Mouse (Mus musculus): ENCODE results near the gene Plcb4. TPM values are rescaled to one million over a fixed set of nuclear protein-coding genes. Genes with fewer than 3 reads are reported as not detected.
"Not testable (repeated sequence)": the region's sequence is repeated elsewhere in the genome, so short reads cannot be mapped to it uniquely, and the experiment has no call there.

Gene Plcb4
- polyA plus RNA-seq, 1 experiment from 2014 or later = 29.3 TPM

DNA sequence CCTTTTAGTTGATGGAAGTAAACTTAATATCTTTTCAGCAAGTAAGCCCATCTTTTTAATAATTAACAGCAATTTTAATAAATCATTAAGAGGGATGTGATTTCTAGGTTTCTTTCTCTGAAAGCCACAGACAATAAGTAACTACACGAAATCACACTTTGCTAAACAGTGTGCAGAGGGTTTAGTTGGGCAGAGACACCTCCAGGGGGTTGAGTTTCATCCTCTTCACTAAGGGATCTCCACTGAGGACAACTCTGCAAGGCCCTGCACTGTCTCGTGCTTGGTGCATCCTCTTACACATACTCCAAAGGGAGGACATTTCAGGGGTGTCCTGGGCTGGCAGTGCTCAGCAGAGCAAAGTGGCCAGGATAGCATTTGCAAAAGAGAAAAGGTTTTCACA, 235.8 kb downstream of the Plcb4 start:
- Histone ChIP-seq H3K27me3 (ENCODE audit: control insufficient read depth, insufficient read depth, low read length) (no peaks in the 10 kb centered on the region), H3K36me3 (ENCODE audit: control insufficient read depth, insufficient read depth, low read length) (no peaks in the 10 kb centered on the region), H3K27ac (ENCODE audit: low read depth, low read length) (no peak overlapping the region), H3K4me3 (ENCODE audit: low read depth, low read length) (no peak overlapping the region), H3K9me3 (ENCODE audit: control insufficient read depth, low read length) (no peaks in the 10 kb centered on the region), H3K4me1 (replicated peaks; ENCODE audit: control insufficient read depth, insufficient read depth, low read length) (no peaks in the 10 kb centered on the region), H3K9ac (ENCODE audit: low read depth, low read length) (no peak overlapping the region), H3K4me2 (replicated peaks; ENCODE audit: low read depth, low read length) (no peak overlapping the region)
- no peak for ATAC-seq (ENCODE audit: low FRiP score)
- 85% methylated on average over 2 of the region's 2 CpGs for WGBS
- DNase-seq (ENCODE audit: low spot score) = no peak

DNA sequence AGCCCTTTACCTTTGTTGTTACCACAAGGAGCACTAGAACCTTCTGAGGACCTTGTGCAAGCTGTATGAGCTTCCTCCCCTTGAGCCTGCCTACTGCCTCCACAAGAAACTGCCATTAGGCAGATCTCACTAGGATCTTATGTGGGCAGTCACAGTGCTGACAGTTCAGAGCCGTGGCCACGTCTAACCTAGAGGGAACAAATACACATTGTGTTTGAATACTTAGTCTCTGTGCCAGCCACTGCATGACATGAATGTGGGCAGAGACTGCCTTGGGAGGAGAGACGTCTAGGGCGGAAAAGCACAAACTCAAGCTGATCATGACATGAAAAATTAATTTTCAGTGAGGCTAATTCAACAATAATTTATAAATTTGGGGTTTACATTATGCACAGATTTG, 239.2 kb downstream of the Plcb4 start:
- DNase-seq (ENCODE audit: low spot score) (no peak), ATAC-seq (ENCODE audit: low FRiP score) (no peak)
- Histone ChIP-seq H3K27ac (ENCODE audit: low read depth, low read length) (no peak overlapping the region), H3K4me3 (ENCODE audit: low read depth, low read length) (no peak overlapping the region), H3K9me3 (ENCODE audit: control insufficient read depth, low read length) (no peaks in the 10 kb centered on the region), H3K27me3 (ENCODE audit: control insufficient read depth, insufficient read depth, low read length) (no peaks in the 10 kb centered on the region), H3K36me3 (ENCODE audit: control insufficient read depth, insufficient read depth, low read length) (no peaks in the 10 kb centered on the region), H3K9ac (ENCODE audit: low read depth, low read length) (no peak overlapping the region), H3K4me2 (replicated peaks; ENCODE audit: low read depth, low read length) (no peak overlapping the region), H3K4me1 (replicated peaks; ENCODE audit: control insufficient read depth, insufficient read depth, low read length) (no peaks in the 10 kb centered on the region)
- WGBS = 71% methylated on average over 4 of the region's 4 CpGs

DNA sequence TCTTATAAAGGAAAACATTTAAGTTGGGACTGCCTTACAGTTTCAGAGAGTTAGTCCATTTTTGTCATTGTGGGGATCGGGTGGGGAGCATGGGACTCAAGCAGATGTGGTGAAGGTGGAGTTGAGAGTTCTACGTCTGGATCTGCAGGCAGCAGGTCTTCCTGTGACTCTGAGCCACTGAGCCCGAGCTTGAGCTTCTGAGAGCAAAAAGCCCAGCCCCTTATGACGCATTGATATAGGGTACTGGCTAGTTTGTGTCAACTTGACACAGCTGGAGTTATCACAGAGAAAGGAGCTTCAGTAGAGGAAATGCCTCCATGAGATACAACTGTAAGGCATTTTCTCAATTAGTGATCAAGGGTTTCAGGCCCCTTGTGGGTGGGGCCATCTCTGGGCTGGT, 241.1 kb downstream of the Plcb4 start:
- WGBS = 88% methylated on average over 4 of the region's 4 CpGs
- not testable (repeated sequence) for H3K4me3 ChIP-seq (ENCODE audit: low read depth, low read length); H3K27ac ChIP-seq (ENCODE audit: low read depth, low read length); H3K9ac ChIP-seq (ENCODE audit: low read depth, low read length); H3K4me2 ChIP-seq (replicated peaks; ENCODE audit: low read depth, low read length); ATAC-seq (ENCODE audit: low FRiP score); H3K36me3 ChIP-seq (ENCODE audit: control insufficient read depth, insufficient read depth, low read length); H3K9me3 ChIP-seq (ENCODE audit: control insufficient read depth, low read length); H3K27me3 ChIP-seq (ENCODE audit: control insufficient read depth, insufficient read depth, low read length); H3K4me1 ChIP-seq (replicated peaks; ENCODE audit: control insufficient read depth, insufficient read depth, low read length); DNase-seq (ENCODE audit: low spot score)

DNA sequence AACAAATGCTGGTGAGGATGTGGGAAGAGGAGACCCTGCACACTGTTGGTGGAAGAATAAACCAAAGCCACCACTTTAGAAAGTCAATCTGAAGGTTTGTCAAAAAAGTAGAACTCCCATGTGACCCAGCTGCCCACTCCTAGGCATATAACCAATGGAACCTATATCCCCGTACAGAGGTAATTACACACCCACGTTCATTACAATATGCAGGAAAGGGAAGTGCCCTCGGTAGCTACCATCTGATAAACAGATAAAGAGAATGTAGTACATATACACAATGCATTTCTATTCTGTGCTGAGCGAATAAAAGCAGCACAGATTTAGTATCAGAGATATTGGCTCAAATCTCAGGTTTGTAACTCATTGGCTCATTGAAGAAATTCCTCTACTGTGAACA, 242.2 kb downstream of the Plcb4 start:
- 95% methylated on average over 4 of the region's 4 CpGs for WGBS

DNA sequence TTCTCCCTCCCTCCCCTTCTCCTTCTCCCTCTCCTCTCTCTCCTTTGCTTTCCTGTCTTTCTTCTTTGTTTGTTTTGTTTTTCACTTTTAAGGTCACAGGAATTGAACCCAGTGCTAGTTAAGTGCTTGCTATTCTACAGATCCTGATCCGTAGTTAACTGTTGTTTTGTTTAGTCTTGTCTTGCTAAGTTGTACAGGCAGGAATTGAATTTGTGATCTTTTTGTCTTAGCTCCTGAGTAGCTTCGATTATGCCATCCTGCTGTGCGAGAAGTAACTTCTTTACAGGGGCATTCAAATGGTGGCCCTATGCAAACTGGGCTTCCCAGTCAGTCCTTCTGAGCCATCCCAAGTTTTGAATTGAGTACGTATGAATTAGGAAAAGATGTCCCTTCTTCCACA, 245.5 kb downstream of the Plcb4 start:
- 64% methylated on average over 4 of the region's 4 CpGs for WGBS

More for the DNA sequence above, 242.2 kb downstream of the Plcb4 start:
- H3K4me3 ChIP-seq (ENCODE audit: low read depth, low read length) = no peak overlapping the region
- no peak overlapping the region for H3K4me2 ChIP-seq (replicated peaks; ENCODE audit: low read depth, low read length)
- no peaks in the 10 kb centered on the region for H3K27me3 ChIP-seq (ENCODE audit: control insufficient read depth, insufficient read depth, low read length)
- ATAC-seq (ENCODE audit: low FRiP score) = no peak
- H3K9me3 ChIP-seq (ENCODE audit: control insufficient read depth, low read length) = no peaks in the 10 kb centered on the region
- H3K4me1 ChIP-seq (replicated peaks; ENCODE audit: control insufficient read depth, insufficient read depth, low read length) = no peaks in the 10 kb centered on the region
- H3K9ac ChIP-seq (ENCODE audit: low read depth, low read length) = no peak overlapping the region
- no peak for DNase-seq (ENCODE audit: low spot score)
- no peak overlapping the region for H3K27ac ChIP-seq (ENCODE audit: low read depth, low read length)
- no peaks in the 10 kb centered on the region for H3K36me3 ChIP-seq (ENCODE audit: control insufficient read depth, insufficient read depth, low read length)

DNA sequence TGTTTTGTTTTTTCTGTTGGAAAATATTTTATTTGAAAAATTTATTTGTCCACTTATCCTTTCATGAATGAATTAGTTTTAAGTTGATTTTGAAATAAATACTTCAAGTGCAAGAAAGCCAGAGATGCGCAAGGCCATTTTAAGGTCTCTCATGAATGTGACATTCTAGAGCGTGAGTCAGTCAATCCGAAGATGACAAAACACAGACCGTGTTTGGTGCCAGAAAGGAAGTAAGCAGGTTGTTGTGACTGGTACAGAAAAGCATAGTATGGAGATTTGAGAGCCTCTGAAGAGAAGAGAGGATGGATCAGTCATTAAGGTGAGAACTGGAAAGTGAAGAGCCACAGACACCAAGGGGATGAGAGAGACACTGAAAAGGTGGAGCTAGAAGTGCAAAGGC, 246.0 kb downstream of the Plcb4 start:
- no peak for DNase-seq (ENCODE audit: low spot score)
- H3K4me3 ChIP-seq (ENCODE audit: low read depth, low read length) = no peak overlapping the region
- no peak for ATAC-seq (ENCODE audit: low FRiP score)
- no peak overlapping the region for H3K9ac ChIP-seq (ENCODE audit: low read depth, low read length)
- no peaks in the 10 kb centered on the region for H3K36me3 ChIP-seq (ENCODE audit: control insufficient read depth, insufficient read depth, low read length)
- H3K27me3 ChIP-seq (ENCODE audit: control insufficient read depth, insufficient read depth, low read length) = no peaks in the 10 kb centered on the region
- 88% methylated on average over 4 of the region's 4 CpGs for WGBS
- no peak overlapping the region for H3K4me2 ChIP-seq (replicated peaks; ENCODE audit: low read depth, low read length)
- no peaks in the 10 kb centered on the region for H3K9me3 ChIP-seq (ENCODE audit: control insufficient read depth, low read length)
- no peaks in the 10 kb centered on the region for H3K4me1 ChIP-seq (replicated peaks; ENCODE audit: control insufficient read depth, insufficient read depth, low read length)
- no peak overlapping the region for H3K27ac ChIP-seq (ENCODE audit: low read depth, low read length)

More for the DNA sequence above, 245.5 kb downstream of the Plcb4 start:
- ATAC-seq (ENCODE audit: low FRiP score) = no peak
- Histone ChIP-seq H3K9ac (ENCODE audit: low read depth, low read length) (no peak overlapping the region), H3K9me3 (ENCODE audit: control insufficient read depth, low read length) (no peaks in the 10 kb centered on the region), H3K4me2 (replicated peaks; ENCODE audit: low read depth, low read length) (no peak overlapping the region), H3K36me3 (ENCODE audit: control insufficient read depth, insufficient read depth, low read length) (no peaks in the 10 kb centered on the region), H3K4me3 (ENCODE audit: low read depth, low read length) (no peak overlapping the region), H3K27ac (ENCODE audit: low read depth, low read length) (no peak overlapping the region), H3K4me1 (replicated peaks; ENCODE audit: control insufficient read depth, insufficient read depth, low read length) (no peaks in the 10 kb centered on the region), H3K27me3 (ENCODE audit: control insufficient read depth, insufficient read depth, low read length) (no peaks in the 10 kb centered on the region)
- no peak for DNase-seq (ENCODE audit: low spot score)

DNA sequence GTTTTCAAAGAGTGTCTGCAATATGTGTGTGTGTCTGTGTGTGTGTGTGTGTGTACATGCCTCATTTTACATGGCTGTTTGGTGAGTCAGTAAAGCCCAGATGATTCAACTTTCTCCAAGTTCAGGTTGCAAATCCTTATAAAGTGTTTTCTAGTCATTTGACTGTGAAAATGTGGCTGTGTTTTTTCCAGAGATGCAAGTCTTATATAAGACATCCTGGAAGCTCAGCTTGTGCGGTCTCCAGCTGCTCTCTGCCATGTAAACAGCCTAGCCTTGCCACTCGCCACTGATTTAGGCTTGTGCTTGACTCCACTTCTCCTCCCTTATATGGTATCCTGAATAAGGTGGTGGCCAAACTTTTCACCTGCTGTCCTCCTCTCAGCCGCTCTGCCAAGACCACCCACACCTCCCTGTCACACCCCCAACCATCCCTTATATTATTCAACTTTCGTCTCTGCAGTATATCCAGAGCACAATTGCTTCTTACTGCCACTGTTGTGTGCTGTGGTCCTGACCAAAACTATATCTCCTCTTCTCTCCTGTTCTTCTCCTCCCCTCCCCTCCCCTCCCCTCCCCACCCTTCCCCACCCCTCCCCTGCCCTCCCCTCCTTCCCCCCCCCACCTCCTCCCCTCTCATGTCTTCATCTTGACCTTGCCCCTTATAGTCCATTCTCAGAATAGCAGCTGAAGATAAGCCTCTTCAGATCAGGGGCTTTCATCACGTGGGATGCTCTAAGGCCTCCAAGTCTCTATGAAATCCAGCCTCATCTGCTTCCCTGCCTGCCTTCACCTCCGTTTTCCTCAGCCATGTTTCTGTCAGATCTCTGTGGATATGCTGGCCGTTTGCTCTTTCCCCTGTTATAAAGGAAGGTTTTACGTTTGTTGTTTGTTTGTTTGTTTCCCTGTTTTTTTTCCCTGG, 255.8 kb downstream of the Plcb4 start:
- Histone ChIP-seq H3K27ac (ENCODE audit: low read depth, low read length) (no peak overlapping the region), H3K9me3 (ENCODE audit: control insufficient read depth, low read length) (no peaks in the 10 kb centered on the region), H3K4me1 (replicated peaks; ENCODE audit: control insufficient read depth, insufficient read depth, low read length) (no peaks in the 10 kb centered on the region), H3K36me3 (ENCODE audit: control insufficient read depth, insufficient read depth, low read length) (no peaks in the 10 kb centered on the region), H3K4me3 (ENCODE audit: low read depth, low read length) (no peak overlapping the region), H3K27me3 (ENCODE audit: control insufficient read depth, insufficient read depth, low read length) (no peaks in the 10 kb centered on the region), H3K4me2 (replicated peaks; ENCODE audit: low read depth, low read length) (no peak overlapping the region), H3K9ac (ENCODE audit: low read depth, low read length) (no peak overlapping the region)
- DNase-seq (ENCODE audit: low spot score) (no peak), ATAC-seq (ENCODE audit: low FRiP score) (0 out of 2 replicates have a peak, but pooled peaks have one; percentile 22)
- WGBS = 76% methylated on average over 8 of the region's 8 CpGs

DNA sequence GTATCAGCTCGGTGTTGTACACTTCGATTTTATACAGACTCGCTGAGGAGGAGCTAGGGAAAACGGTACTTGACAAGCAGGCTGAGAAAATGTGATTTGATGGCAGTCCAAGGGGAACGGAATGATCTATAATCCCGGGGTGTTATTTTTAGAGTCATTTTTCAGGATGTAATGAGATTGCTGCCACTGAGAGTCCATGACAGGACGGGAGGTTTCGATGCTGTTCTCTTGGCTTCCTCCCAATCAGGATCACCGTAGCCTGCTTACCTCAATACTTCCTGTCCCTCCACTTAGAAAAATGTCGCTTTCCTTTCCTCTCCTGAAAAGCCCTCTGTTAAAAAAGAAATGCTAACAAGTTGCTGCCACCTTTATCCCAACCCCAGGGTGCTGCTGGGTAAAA, 257.1 kb downstream of the Plcb4 start:
- H3K9ac ChIP-seq (ENCODE audit: low read depth, low read length) = no peak overlapping the region
- H3K9me3 ChIP-seq (ENCODE audit: control insufficient read depth, low read length) = no peaks in the 10 kb centered on the region
- H3K27ac ChIP-seq (ENCODE audit: low read depth, low read length) = no peak overlapping the region
- DNase-seq (ENCODE audit: low spot score) (no peak), ATAC-seq (ENCODE audit: low FRiP score) (no peak)
- no peak overlapping the region for H3K4me3 ChIP-seq (ENCODE audit: low read depth, low read length)
- no peaks in the 10 kb centered on the region for H3K27me3 ChIP-seq (ENCODE audit: control insufficient read depth, insufficient read depth, low read length)
- no peak overlapping the region for H3K4me2 ChIP-seq (replicated peaks; ENCODE audit: low read depth, low read length)
- no peaks in the 10 kb centered on the region for H3K36me3 ChIP-seq (ENCODE audit: control insufficient read depth, insufficient read depth, low read length)
- WGBS = 73% methylated on average over 10 of the region's 10 CpGs
- no peaks in the 10 kb centered on the region for H3K4me1 ChIP-seq (replicated peaks; ENCODE audit: control insufficient read depth, insufficient read depth, low read length)

DNA sequence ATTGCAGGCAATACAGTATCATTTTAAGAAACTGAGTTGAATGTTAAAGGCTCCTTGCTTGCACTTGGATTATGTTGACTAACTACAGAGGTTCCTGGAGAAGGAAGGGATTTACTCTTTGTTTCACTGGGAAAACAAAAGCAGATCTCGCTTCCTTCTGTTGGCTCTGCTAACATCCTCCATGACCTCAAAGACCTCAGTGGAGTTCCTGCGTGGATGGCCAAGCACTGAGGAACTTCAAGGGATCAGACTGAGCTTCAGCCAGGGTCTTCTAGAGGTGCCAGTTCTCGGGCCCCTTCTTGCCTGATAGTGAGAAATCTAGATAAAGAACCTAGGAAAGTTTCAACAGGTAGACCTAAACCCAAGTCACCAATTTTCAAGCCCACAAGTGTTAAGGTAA, 258.2 kb downstream of the Plcb4 start:
- 74% methylated on average over 3 of the region's 3 CpGs for WGBS
- H3K36me3 ChIP-seq (ENCODE audit: control insufficient read depth, insufficient read depth, low read length) = no peaks in the 10 kb centered on the region

More for the DNA sequence above, 258.2 kb downstream of the Plcb4 start:
- H3K4me1 ChIP-seq (replicated peaks; ENCODE audit: control insufficient read depth, insufficient read depth, low read length) = no peaks in the 10 kb centered on the region
- DNase-seq (ENCODE audit: low spot score) (no peak), ATAC-seq (ENCODE audit: low FRiP score) (no peak)
- no peak overlapping the region for H3K4me3 ChIP-seq (ENCODE audit: low read depth, low read length)
- no peak overlapping the region for H3K4me2 ChIP-seq (replicated peaks; ENCODE audit: low read depth, low read length)
- H3K27ac ChIP-seq (ENCODE audit: low read depth, low read length) = no peak overlapping the region
- no peaks in the 10 kb centered on the region for H3K27me3 ChIP-seq (ENCODE audit: control insufficient read depth, insufficient read depth, low read length)
- no peaks in the 10 kb centered on the region for H3K9me3 ChIP-seq (ENCODE audit: control insufficient read depth, low read length)
- no peak overlapping the region for H3K9ac ChIP-seq (ENCODE audit: low read depth, low read length)

All from hindbrain, embryonic 11.5 days (tissue).